Mouse (Mus musculus): ENCODE data around the gene Plcl1. TPM values are rescaled to one million over a fixed set of nuclear protein-coding genes. Genes with fewer than 3 reads are reported as not detected.

Plcl1 gene
- total and polyA plus RNA-seq, 3 experiments, result not detected

GRCm38 (mm10) chr1:55581752-55582151 lies 176.0 kb downstream of the Plcl1 start:
- TF ChIP-seq ZMIZ1 (IDR thresholded peaks at IDR 0.05; ENCODE audit: low read depth, low read length) (no peak), JUND (IDR thresholded peaks at IDR 0.05; ENCODE audit: low read depth, low read length) (no peak), CHD1 (IDR thresholded peaks at IDR 0.05; ENCODE audit: low read depth, low read length) (no peak), POLR2AphosphoS5 (IDR thresholded peaks at IDR 0.05; ENCODE audit: borderline replicate concordance, low read depth, low read length) (no peak), USF2 (IDR thresholded peaks at IDR 0.05; ENCODE audit: borderline replicate concordance in 1 of 2, insufficient read depth in 1 of 2, low read depth in 1 of 2, low read length in 2 of 2) (no peak), CHD2 (IDR thresholded peaks at IDR 0.05; ENCODE audit: low read length) (no peak), MAX (IDR thresholded peaks at IDR 0.05; ENCODE audit: low read length) (no peak), MYB (IDR thresholded peaks at IDR 0.05; ENCODE audit: low read depth, low read length) (no peak), NRF1 (IDR thresholded peaks at IDR 0.05; ENCODE audit: insufficient read depth, low read depth, low read length, poor library complexity, severe bottlenecking) (no peak), ZKSCAN1 (IDR thresholded peaks at IDR 0.05; ENCODE audit: low read depth, low read length) (no peak), MEF2A (IDR thresholded peaks at IDR 0.05; ENCODE audit: extremely low read depth, insufficient replicate concordance, low read depth, low read length, poor library complexity, severe bottlenecking) (no peak), E2F4 (IDR thresholded peaks at IDR 0.05; ENCODE audit: borderline replicate concordance, low read depth, low read length) (no peak), GATA1 (IDR thresholded peaks at IDR 0.05; ENCODE audit: low read depth, low read length) (no peak), ELF1 (IDR thresholded peaks at IDR 0.05; ENCODE audit: low read depth, low read length) (no peak), TCF12 (IDR thresholded peaks at IDR 0.05; ENCODE audit: low read depth, low read length) (no peak), MYC (IDR thresholded peaks at IDR 0.05; ENCODE audit: low read depth, low read length) (no peak), BHLHE40 (IDR thresholded peaks at IDR 0.05; ENCODE audit: borderline replicate concordance, low read depth, low read length) (no peak), TAL1 (IDR thresholded peaks at IDR 0.05; ENCODE audit: low read length) (no peak)
- Histone ChIP-seq H3K27ac (ENCODE audit: control insufficient read depth, low read depth, low read length) (no peak overlapping the region), H3K27me3 (ENCODE audit: control insufficient read depth in 1 of 2, insufficient read depth in 2 of 2, low read length in 2 of 2) (no peaks in the 10 kb centered on the region), H3K36me3 (ENCODE audit: control insufficient read depth in 1 of 2, insufficient read depth in 2 of 2, low read length in 2 of 2) (no peaks in the 10 kb centered on the region), H3K9ac (ENCODE audit: control insufficient read depth, low read depth, low read length, poor library complexity, severe bottlenecking) (no peak overlapping the region), H3K4me1 (ENCODE audit: control insufficient read depth in 1 of 2, insufficient read depth in 2 of 2, low read length in 2 of 2) (no peaks in the 10 kb centered on the region), H3K79me2 (ENCODE audit: control insufficient read depth, insufficient read depth, low read length, poor library complexity) (no peaks in the 10 kb centered on the region), H3K9me3 (replicated peaks; ENCODE audit: insufficient read depth, low read length) (no peaks in the 10 kb centered on the region), H3K4me3 (ENCODE audit: control insufficient read depth in 1 of 2, insufficient read depth in 1 of 2, low read depth in 2 of 2, low read length in 2 of 2) (no peak overlapping the region)
- DNase-seq (ENCODE audit: low read depth, low spot score), result no peak

GRCm38 (mm10) chr1:55585441-55585840 lies 179.7 kb downstream of the Plcl1 start:
- H3K79me2 ChIP-seq (ENCODE audit: control insufficient read depth, insufficient read depth, low read length, poor library complexity), result no peaks in the 10 kb centered on the region
- TF ChIP-seq CHD2 (IDR thresholded peaks at IDR 0.05; ENCODE audit: low read length), result no peak
- TF ChIP-seq MAFK (IDR thresholded peaks at IDR 0.05; ENCODE audit: borderline replicate concordance, low read depth, low read length), result no peak
- no peak for TF ChIP-seq NELFE (IDR thresholded peaks at IDR 0.05; ENCODE audit: low read depth, low read length)
- TF ChIP-seq CHD1 (IDR thresholded peaks at IDR 0.05; ENCODE audit: low read depth, low read length), result no peak
- no peak overlapping the region for H3K4me3 ChIP-seq (ENCODE audit: control insufficient read depth in 1 of 2, insufficient read depth in 1 of 2, low read depth in 2 of 2, low read length in 2 of 2)
- no peak overlapping the region for H3K9ac ChIP-seq (ENCODE audit: control insufficient read depth, low read depth, low read length, poor library complexity, severe bottlenecking)
- no peak overlapping the region for H3K27ac ChIP-seq (ENCODE audit: control insufficient read depth, low read depth, low read length)
- H3K9me3 ChIP-seq (replicated peaks; ENCODE audit: insufficient read depth, low read length), result no peaks in the 10 kb centered on the region
- no peaks in the 10 kb centered on the region for H3K27me3 ChIP-seq (ENCODE audit: control insufficient read depth in 1 of 2, insufficient read depth in 2 of 2, low read length in 2 of 2)
- H3K36me3 ChIP-seq (ENCODE audit: control insufficient read depth in 1 of 2, insufficient read depth in 2 of 2, low read length in 2 of 2), result no peaks in the 10 kb centered on the region
- no peak for DNase-seq (ENCODE audit: low read depth, low spot score)
- no peaks in the 10 kb centered on the region for H3K4me1 ChIP-seq (ENCODE audit: control insufficient read depth in 1 of 2, insufficient read depth in 2 of 2, low read length in 2 of 2)

Data from MEL (cell line).